Mouse (Mus musculus) lung, embryonic 16.5 days (tissue): Measurements from ENCODE around the gene Gab2. TPM values are rescaled to one million over a fixed set of nuclear protein-coding genes. Genes with fewer than 3 reads are reported as not detected.

Experiments used
- ATAC-seq: fragments of 200-750 bp; cut with Nextera tagmentation; 2 replicates; pipeline ENCODE4 v1.8.0; 2017; ENCODE audit warnings: low read depth, mild to moderate bottlenecking, moderate library complexity
- H3K27ac ChIP-seq: fragments of 300-500 bp; sonication (generic); 2 replicates; pipeline ENCODE4 v1.5.1; 2014; ENCODE audit warnings: mild to moderate bottlenecking, control low read depth, low read length
- H3K27me3 ChIP-seq: fragments of 300-500 bp; sonication (generic); 2 replicates; pipeline ENCODE4 v1.6.1; 2014; ENCODE audit warnings: low read depth, low read length, mixed read lengths; ENCODE audit not compliant: control insufficient read depth, insufficient read depth
- H3K36me3 ChIP-seq: fragments of 300-500 bp; sonication (generic); 2 replicates; pipeline ENCODE4 v1.6.1; 2014; ENCODE audit warnings: low read length; ENCODE audit not compliant: control insufficient read depth, insufficient read depth
- H3K4me1 ChIP-seq: fragments of 300-500 bp; sonication (generic); replicated peaks from 2 replicates; pipeline ENCODE4 v1.6.1; 2014; ENCODE audit warnings: low read length, mixed read lengths; ENCODE audit not compliant: control insufficient read depth, insufficient read depth
- H3K4me2 ChIP-seq: fragments of 300-500 bp; sonication (generic); 2 replicates; pipeline ENCODE4 v1.6.1; 2014; ENCODE audit warnings: low read depth, low read length, control low read depth
- H3K4me3 ChIP-seq: fragments of 300-500 bp; sonication (generic); 2 replicates; pipeline ENCODE4 v1.5.1; 2014; ENCODE audit warnings: mild to moderate bottlenecking, low read length, control low read depth
- H3K9ac ChIP-seq: fragments of 300-500 bp; sonication (generic); 2 replicates; pipeline ENCODE4 v1.6.1; 2014; ENCODE audit warnings: low read length, control low read depth
- H3K9me3 ChIP-seq: fragments of 300-500 bp; sonication (generic); 2 replicates; pipeline ENCODE4 v1.6.1; 2016; ENCODE audit warnings: low read length; ENCODE audit not compliant: control insufficient read depth
- WGBS: fragments of 180-500 bp; shearing (Covaris S2); extraction: QIAGEN DNeasy Blood & Tissue Kit; methylation state at CpG from one replicate; pipeline ENCODE4 v1.1.7; 2014; 5-methylcytosine and 5-hydroxymethylcytosine counted together
- polyA plus RNA-seq: library from polyadenylated mRNA; unstranded; fragments of >200 nt; fragmentation: Nextera tagmentation; extraction: Ambion mirVana; gene quantifications from 2 replicates; pipeline ENCODE4 v1.2.1, GENCODE M21; 2015

The Gab2 gene
- polyA plus RNA-seq, 1 experiment from 2014 or later, result 8.9 TPM

DNA sequence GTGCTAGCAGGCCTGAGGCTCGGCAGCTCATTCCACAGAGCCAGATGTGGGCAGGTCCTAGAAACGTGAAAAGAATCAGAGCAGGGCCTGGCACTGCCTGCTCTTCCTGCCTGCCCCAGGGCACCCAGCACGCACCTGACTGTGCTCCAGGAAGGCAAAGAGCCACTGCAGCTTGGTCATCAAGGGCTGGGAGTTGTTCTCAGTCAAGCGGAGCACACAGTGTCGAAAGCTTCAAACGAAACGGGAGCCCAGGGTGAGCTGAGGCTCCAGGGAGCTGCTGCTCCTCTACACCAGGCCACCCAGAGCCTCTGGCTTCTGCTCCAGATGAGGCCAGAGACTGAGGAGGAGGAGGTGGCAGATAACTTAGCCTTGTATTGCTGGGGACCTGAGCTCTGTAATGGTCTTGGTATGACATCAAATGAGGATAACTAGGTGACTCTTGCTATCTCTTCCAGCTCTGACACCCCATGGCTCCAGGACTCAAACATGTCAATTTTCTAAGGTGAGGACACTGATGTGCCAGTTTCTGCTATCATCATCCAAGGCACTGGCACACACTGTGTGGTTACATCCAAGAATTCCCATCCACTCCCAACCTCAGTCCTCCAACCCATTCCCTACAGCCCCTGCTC lies 232.1 kb downstream of the Gab2 start:
- Histone ChIP-seq H3K36me3 (peaks cover 4% of the 10 kb centered on the region), H3K9me3 (no peaks in the 10 kb centered on the region), H3K4me3 (no peak overlapping the region), H3K4me2 (no peak overlapping the region), H3K27me3 (no peaks in the 10 kb centered on the region), H3K27ac (no peak overlapping the region), H3K4me1 (no peaks in the 10 kb centered on the region), H3K9ac (no peak overlapping the region)
- no peak for ATAC-seq
- 74% methylated on average over 7 of the region's 7 CpGs for WGBS

- Histone ChIP-seq H3K27me3 (no peaks in the 10 kb centered on the region), H3K4me3 (no peak overlapping the region), H3K9me3 (no peaks in the 10 kb centered on the region), H3K27ac (no peak overlapping the region), H3K36me3 (no peaks in the 10 kb centered on the region; the same call in 1 of the 2 replicates), H3K4me1 (no peaks in the 10 kb centered on the region), H3K4me2 (no peak overlapping the region), H3K9ac (no peak overlapping the region)
- no peak for ATAC-seq
- 78% methylated on average over 5 of the region's 5 CpGs for WGBS
Measured at GRCm38 (mm10) chr7:97314646-97315045, 233.3 kb downstream of the Gab2 start.

GRCm38 (mm10) chr7:97315656-97316055 lies 234.3 kb downstream of the Gab2 start:
- H3K4me3 ChIP-seq, result no peak overlapping the region
- no peak overlapping the region for H3K4me2 ChIP-seq
- 84% methylated on average over 6 of the region's 6 CpGs for WGBS
- ATAC-seq, result no peak
- no peaks in the 10 kb centered on the region for H3K27me3 ChIP-seq
- H3K36me3 ChIP-seq, result no peaks in the 10 kb centered on the region; the same call in 1 of the 2 replicates
- no peaks in the 10 kb centered on the region for H3K9me3 ChIP-seq
- H3K27ac ChIP-seq, result no peak overlapping the region
- H3K9ac ChIP-seq, result no peak overlapping the region
- H3K4me1 ChIP-seq, result no peaks in the 10 kb centered on the region

DNA sequence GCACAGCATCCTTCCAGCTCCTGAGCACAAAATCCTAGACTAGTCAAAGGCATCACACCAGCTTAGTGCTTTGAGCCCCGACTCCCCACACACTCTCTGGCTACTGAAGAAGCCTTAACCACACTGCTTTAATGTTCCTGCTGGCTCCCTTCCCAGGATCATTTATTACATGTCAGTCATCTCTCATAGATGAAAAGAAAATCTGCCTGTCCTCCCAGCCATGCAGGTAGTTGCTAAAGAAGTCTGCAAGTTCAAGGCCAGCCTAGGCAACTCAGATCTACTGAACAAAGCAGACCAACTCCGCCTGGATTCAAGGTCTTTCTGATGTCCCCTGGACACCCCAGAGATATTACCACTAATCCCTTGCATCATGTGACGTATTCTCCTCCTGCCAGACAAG lies 236.3 kb downstream of the Gab2 start:
- Histone ChIP-seq H3K9me3 (no peaks in the 10 kb centered on the region), H3K36me3 (no peaks in the 10 kb centered on the region), H3K4me1 (no peaks in the 10 kb centered on the region), H3K27ac (no peak overlapping the region), H3K4me2 (no peak overlapping the region), H3K4me3 (no peak overlapping the region), H3K9ac (no peak overlapping the region), H3K27me3 (no peaks in the 10 kb centered on the region)
- no peak for ATAC-seq
- WGBS, result 80% methylated on average over 3 of the region's 3 CpGs

- Histone ChIP-seq H3K9ac (no peak overlapping the region), H3K27me3 (peaks cover 31% of the 10 kb centered on the region), H3K9me3 (no peaks in the 10 kb centered on the region), H3K4me1 (peaks cover 8% of the 10 kb centered on the region), H3K36me3 (no peaks in the 10 kb centered on the region), H3K4me2 (no peak overlapping the region), H3K27ac (no peak overlapping the region), H3K4me3 (no peak overlapping the region)
- ATAC-seq, result no peak
- 80% methylated on average over 8 of the region's 8 CpGs for WGBS
Measured at GRCm38 (mm10) chr7:97324342-97324741, 243.0 kb downstream of the Gab2 start.

GRCm38 (mm10) chr7:97325156-97325985 lies 244.0 kb downstream of the Gab2 start:
- ATAC-seq, result peak; percentile 61

DNA sequence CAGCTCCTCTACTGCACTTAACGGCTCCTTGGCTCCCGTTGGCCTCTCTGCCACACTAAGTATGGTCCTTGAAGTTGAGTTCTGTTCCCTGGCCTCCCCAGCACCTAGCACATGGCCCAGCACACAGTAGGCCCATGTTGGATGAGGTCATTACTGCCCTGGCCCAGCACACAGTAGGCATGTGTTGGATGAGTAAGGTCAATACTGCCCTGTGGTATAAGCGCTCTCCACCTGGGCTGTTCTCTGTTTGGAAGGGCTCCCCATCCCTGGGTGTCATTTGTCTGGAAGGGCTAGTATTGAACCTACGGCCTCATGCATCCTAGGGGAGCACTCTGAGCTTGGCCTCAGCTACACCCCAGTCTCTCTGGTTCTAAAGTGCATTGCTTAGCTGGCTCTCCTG lies 246.0 kb downstream of the Gab2 start:
- H3K9me3 ChIP-seq, result no peaks in the 10 kb centered on the region
- no peak overlapping the region for H3K4me3 ChIP-seq
- H3K4me2 ChIP-seq, result no peak overlapping the region
- H3K4me1 ChIP-seq, result peaks cover 11% of the 10 kb centered on the region
- peaks cover 31% of the 10 kb centered on the region for H3K27me3 ChIP-seq
- H3K27ac ChIP-seq, result no peak overlapping the region
- no peak overlapping the region for H3K9ac ChIP-seq
- no peak for ATAC-seq
- H3K36me3 ChIP-seq, result no peaks in the 10 kb centered on the region
- 93% methylated on average over 4 of the region's 4 CpGs for WGBS

More at GRCm38 (mm10) chr7:97325156-97325985, 244.0 kb downstream of the Gab2 start:
- H3K4me2 ChIP-seq, result peak overlapping the region; percentile 64
- 8% methylated on average over 91 of the region's 96 CpGs for WGBS
- peaks cover 8% of the 10 kb centered on the region for H3K4me1 ChIP-seq
- peak overlapping the region; percentile 44 for H3K4me3 ChIP-seq
- H3K36me3 ChIP-seq, result no peaks in the 10 kb centered on the region
- H3K27ac ChIP-seq, result no peak overlapping the region
- H3K27me3 ChIP-seq, result peaks cover 31% of the 10 kb centered on the region
- H3K9me3 ChIP-seq, result no peaks in the 10 kb centered on the region
- H3K9ac ChIP-seq, result peak overlapping the region; percentile 33; the same call in 1 of the 2 replicates

DNA sequence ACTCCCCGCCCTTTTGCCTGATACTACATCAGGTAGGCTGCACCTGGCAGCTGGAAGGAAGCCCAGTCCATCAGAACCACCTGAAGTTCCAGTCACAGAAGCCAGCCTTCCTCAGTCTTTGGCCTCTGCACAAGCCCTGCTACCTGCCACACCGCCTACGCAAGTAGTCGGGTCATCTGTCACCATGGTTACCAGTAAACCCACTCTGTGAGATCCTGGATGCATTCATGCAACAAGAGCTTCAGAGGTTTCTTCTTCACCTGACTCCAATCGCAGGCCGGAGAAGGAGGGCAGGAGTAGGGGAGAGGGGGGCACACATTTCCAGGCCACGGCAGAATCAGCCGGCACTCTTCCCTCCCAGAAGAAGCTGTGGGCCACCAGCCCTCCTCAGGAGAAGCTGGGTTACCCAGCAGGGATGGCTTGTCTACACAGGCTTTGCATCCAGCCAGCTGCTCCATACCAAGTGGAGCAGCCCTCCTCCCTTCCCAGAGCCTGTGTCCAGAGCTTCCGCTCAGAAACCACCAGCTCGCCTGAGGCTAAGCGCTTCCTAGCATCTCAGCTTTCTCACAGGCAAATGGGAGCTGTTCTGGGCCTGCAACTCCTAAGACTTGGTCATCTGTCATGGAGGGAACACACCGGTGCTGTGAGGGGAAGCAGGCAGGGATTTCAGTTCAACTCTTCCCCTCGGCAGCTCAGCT lies 247.7 kb downstream of the Gab2 start:
- ATAC-seq, result no peak
- no peak overlapping the region for H3K27ac ChIP-seq
- WGBS, result 68% methylated on average over 13 of the region's 13 CpGs

GRCm38 (mm10) chr7:97329676-97330075 lies 248.3 kb downstream of the Gab2 start:
- ATAC-seq, result no peak
- peaks cover 21% of the 10 kb centered on the region for H3K4me1 ChIP-seq
- H3K36me3 ChIP-seq, result no peaks in the 10 kb centered on the region
- H3K27me3 ChIP-seq, result peaks cover 25% of the 10 kb centered on the region
- no peak overlapping the region for H3K4me2 ChIP-seq
- no peak overlapping the region for H3K27ac ChIP-seq
- no peaks in the 10 kb centered on the region for H3K9me3 ChIP-seq
- no peak overlapping the region for H3K9ac ChIP-seq
- WGBS, result 77% methylated on average over 3 of the region's 3 CpGs
- no peak overlapping the region for H3K4me3 ChIP-seq

More for the DNA sequence above, 247.7 kb downstream of the Gab2 start:
- Histone ChIP-seq H3K9ac (no peak overlapping the region), H3K27me3 (peaks cover 31% of the 10 kb centered on the region), H3K9me3 (no peaks in the 10 kb centered on the region), H3K36me3 (no peaks in the 10 kb centered on the region), H3K4me2 (no peak overlapping the region), H3K4me1 (peaks cover 21% of the 10 kb centered on the region), H3K4me3 (no peak overlapping the region)
